Mouse (Mus musculus): ENCODE data around the gene Rnf31. TPM values are rescaled to one million over a fixed set of nuclear protein-coding genes. Genes with fewer than 3 reads are reported as not detected.

Rnf31 gene
- total and polyA plus RNA-seq, 3 experiments: 12.9 to 24.5 TPM; not detected in 1

GRCm38 (mm10) chr14:55558740-55559448 lies 32.6 kb upstream of the Rnf31 start (continued):
- TF ChIP-seq GABPA (IDR thresholded peaks at IDR 0.05; ENCODE audit: low read depth, low read length) (no peak), RAD21 (IDR thresholded peaks at IDR 0.05; ENCODE audit: low read depth, low read length) (no peak), RCOR1 (IDR thresholded peaks at IDR 0.05; ENCODE audit: low read depth, low read length) (peak; percentile 87), HCFC1 (IDR thresholded peaks at IDR 0.05; ENCODE audit: low read depth, low read length) (peak; percentile 18; the same call in 1 of the 2 replicates), NELFE (IDR thresholded peaks at IDR 0.05; ENCODE audit: low read depth, low read length) (no peak), UBTF (IDR thresholded peaks at IDR 0.05; ENCODE audit: borderline replicate concordance, insufficient read depth, low read depth, low read length) (no peak), GATA1 (IDR thresholded peaks at IDR 0.05; ENCODE audit: low read depth, low read length) (peak; percentile 96), USF2 (IDR thresholded peaks at IDR 0.05; ENCODE audit: borderline replicate concordance in 1 of 2, insufficient read depth in 1 of 2, low read depth in 1 of 2, low read length in 2 of 2) (no peak), ELF1 (IDR thresholded peaks at IDR 0.05; ENCODE audit: low read depth, low read length) (no peak), ETS1 (IDR thresholded peaks at IDR 0.05; ENCODE audit: low read depth, low read length) (peak; percentile 76), POLR2A (IDR thresholded peaks at IDR 0.05; ENCODE audit: control insufficient read depth in 1 of 2, insufficient read depth in 1 of 2, low read depth in 1 of 2, low read length in 2 of 2, poor library complexity in 1 of 2) (no peak)

- H3K9ac ChIP-seq (ENCODE audit: control insufficient read depth, low read depth, low read length, poor library complexity, severe bottlenecking): peak within 1 kb of the TSS; percentile 75
- H3K4me1 ChIP-seq (ENCODE audit: control insufficient read depth in 1 of 2, insufficient read depth in 2 of 2, low read length in 2 of 2): peaks cover 7 to 30% of the 10 kb centered on the region in 2 experiments; a peak in 3 of 4 replicates
- peak; percentile 97 for DNase-seq (ENCODE audit: low read depth, low spot score)
- H3K9me3 ChIP-seq (replicated peaks; ENCODE audit: insufficient read depth, low read length): no peaks in the 10 kb centered on the region
- peak; percentile 4; the same call in 1 of the 2 replicates for TF ChIP-seq POLR2AphosphoS5 (IDR thresholded peaks at IDR 0.05; ENCODE audit: borderline replicate concordance, low read depth, low read length)
- TF ChIP-seq SMC3 (IDR thresholded peaks at IDR 0.05; ENCODE audit: low read depth, low read length): 0 out of 2 replicates have a peak, but pooled peaks have one; percentile 5
- no peak for TF ChIP-seq ETS1 (IDR thresholded peaks at IDR 0.05; ENCODE audit: low read depth, low read length)
- peak; percentile 23; the same call in 1 of the 2 replicates for TF ChIP-seq POLR2AphosphoS2 (IDR thresholded peaks at IDR 0.05; ENCODE audit: low read length)
- TF ChIP-seq UBTF (IDR thresholded peaks at IDR 0.05; ENCODE audit: borderline replicate concordance, insufficient read depth, low read depth, low read length): peak; percentile 69; the same call in 1 of the 2 replicates
- 0 out of 2 replicates have a peak, but pooled peaks have one; percentile 39 for TF ChIP-seq USF1 (IDR thresholded peaks at IDR 0.05; ENCODE audit: low read depth, low read length)
- TF ChIP-seq GABPA (IDR thresholded peaks at IDR 0.05; ENCODE audit: low read depth, low read length): no peak
- TF ChIP-seq NELFE (IDR thresholded peaks at IDR 0.05; ENCODE audit: low read depth, low read length): peak; percentile 50
- no peak for TF ChIP-seq USF2 (IDR thresholded peaks at IDR 0.05; ENCODE audit: borderline replicate concordance in 1 of 2, insufficient read depth in 1 of 2, low read depth in 1 of 2, low read length in 2 of 2)
- TF ChIP-seq POLR2A (IDR thresholded peaks at IDR 0.05; ENCODE audit: control insufficient read depth in 1 of 2, insufficient read depth in 1 of 2, low read depth in 1 of 2, low read length in 2 of 2, poor library complexity in 1 of 2): peak; percentile 67 to 72
- no peak for TF ChIP-seq RCOR1 (IDR thresholded peaks at IDR 0.05; ENCODE audit: low read depth, low read length)
- no peak for TF ChIP-seq JUND (IDR thresholded peaks at IDR 0.05; ENCODE audit: low read depth, low read length)
- TF ChIP-seq HCFC1 (IDR thresholded peaks at IDR 0.05; ENCODE audit: low read depth, low read length): peak; percentile 69; the same call in 1 of the 2 replicates
- TF ChIP-seq CTCF (IDR thresholded peaks at IDR 0.05 in 2 of 3, conservative IDR thresholded peaks at IDR 0.05 in 1 of 3; ENCODE audit: control insufficient read depth in 1 of 3, insufficient read depth in 1 of 3, low read depth in 2 of 3, low read length in 3 of 3, poor library complexity in 1 of 3, severe bottlenecking in 1 of 3): 0 out of 6 replicates have a peak, but pooled peaks of 1 of the 3 experiments have one; percentile 5
- peak; percentile 52; the same call in 1 of the 2 replicates for TF ChIP-seq ELF1 (IDR thresholded peaks at IDR 0.05; ENCODE audit: low read depth, low read length)
- no peak for TF ChIP-seq CHD2 (IDR thresholded peaks at IDR 0.05; ENCODE audit: low read length)
- no peak for TF ChIP-seq MEF2A (IDR thresholded peaks at IDR 0.05; ENCODE audit: extremely low read depth, insufficient replicate concordance, low read depth, low read length, poor library complexity, severe bottlenecking)
- TF ChIP-seq TCF12 (IDR thresholded peaks at IDR 0.05; ENCODE audit: low read depth, low read length): 0 out of 2 replicates have a peak, but pooled peaks have one; percentile 30
- peak; percentile 62; the same call in 1 of the 2 replicates for TF ChIP-seq SIN3A (IDR thresholded peaks at IDR 0.05; ENCODE audit: low read length)
- peak; percentile 84 for TF ChIP-seq NRF1 (IDR thresholded peaks at IDR 0.05; ENCODE audit: insufficient read depth, low read depth, low read length, poor library complexity, severe bottlenecking)
- no peaks in the 10 kb centered on the region; the same call in none of the 2 replicates for H3K79me2 ChIP-seq (ENCODE audit: control insufficient read depth, insufficient read depth, low read length, poor library complexity)
- peaks cover 0 to 24% of the 10 kb centered on the region in 2 experiments; a peak in 2 of 4 replicates for H3K36me3 ChIP-seq (ENCODE audit: control insufficient read depth in 1 of 2, insufficient read depth in 2 of 2, low read length in 2 of 2)
- peak within 1 kb of the TSS; percentile 87 for H3K27ac ChIP-seq (ENCODE audit: control insufficient read depth, low read depth, low read length)
- H3K4me3 ChIP-seq (ENCODE audit: control insufficient read depth in 1 of 2, insufficient read depth in 1 of 2, low read depth in 2 of 2, low read length in 2 of 2): peak within 1 kb of the TSS; percentile 68 to 81
- no peaks in the 10 kb centered on the region for H3K27me3 ChIP-seq (ENCODE audit: control insufficient read depth in 1 of 2, insufficient read depth in 2 of 2, low read length in 2 of 2)
These were observed 31.7 kb upstream of the Rnf31 start, which contains the start of gene Dcaf11 for GRCm38 (mm10) chr14:55559799-55560201. Dcaf11 (plus strand) TSS chr14:55560006.
